Mouse (Mus musculus): Measurements from ENCODE around the gene Lama4. TPM values are rescaled to one million over a fixed set of nuclear protein-coding genes. Genes with fewer than 3 reads are reported as not detected.

Lama4 gene
- total RNA-seq, 2 experiments from 2014 or later, result 10.4 to 11.7 TPM

DNA sequence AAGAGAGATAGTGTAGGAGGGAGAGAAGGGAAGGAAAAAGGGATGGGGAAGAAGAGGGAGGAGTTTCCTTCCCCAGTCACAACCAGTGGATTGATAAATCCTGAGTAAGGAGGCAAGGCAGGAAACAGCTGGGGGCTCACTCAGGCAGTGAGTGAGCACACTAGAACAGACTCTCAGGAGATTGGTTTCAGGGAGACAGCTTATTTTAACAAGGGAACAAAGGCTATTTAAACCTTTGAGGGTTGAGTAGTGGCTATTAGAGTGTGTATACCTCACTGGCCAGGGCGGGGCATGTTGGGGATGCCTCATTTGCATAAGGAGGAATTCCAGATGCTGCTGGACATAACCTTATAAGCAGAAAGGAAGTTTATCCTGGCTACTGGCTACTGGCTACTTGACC lies 27.5 kb downstream of the Lama4 start:
- DNase-seq (ENCODE audit: low spot score in 2 of 2), result no peak
- intact Hi-C loops (cut with DNase I), result no loop called here

DNA sequence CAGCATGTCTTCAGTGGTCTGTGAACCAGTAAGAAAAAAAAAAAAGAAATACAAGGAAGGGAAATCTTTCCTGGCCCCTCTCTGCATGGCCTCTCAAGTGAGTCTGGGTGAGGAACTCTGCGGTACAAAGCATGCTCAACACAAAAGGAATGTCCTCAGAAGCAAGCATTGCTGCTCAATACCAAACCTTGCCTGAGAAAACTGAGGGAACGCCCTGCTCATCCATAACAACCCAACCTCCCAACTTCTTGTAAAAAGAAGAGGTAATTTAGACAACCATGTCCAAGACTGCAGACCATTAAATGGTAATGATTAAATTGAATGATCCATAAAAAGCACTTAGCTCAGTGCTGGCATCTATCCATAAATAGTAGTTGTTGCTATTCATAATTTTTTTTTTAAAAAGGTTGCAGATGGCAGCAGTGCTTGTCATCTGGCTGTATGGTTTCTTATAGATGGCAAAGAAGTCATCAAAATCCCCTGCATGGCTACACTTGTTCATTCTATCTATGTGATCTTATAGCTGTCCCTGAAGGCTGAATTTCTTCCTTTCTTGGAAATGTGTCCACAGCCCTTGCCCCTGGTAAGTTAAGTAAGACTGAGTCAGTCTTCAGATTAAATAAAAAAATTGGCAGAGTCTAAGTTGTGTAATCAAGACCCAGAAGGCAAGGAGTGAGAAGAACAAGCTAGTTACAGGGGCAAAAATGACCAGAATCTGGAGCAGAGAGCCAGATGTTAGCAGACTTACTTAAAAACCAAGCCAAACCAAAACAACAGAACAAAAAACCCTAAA lies 28.5 kb downstream of the Lama4 start:
- intact Hi-C loops (cut with DNase I), result no loop called here

DNA sequence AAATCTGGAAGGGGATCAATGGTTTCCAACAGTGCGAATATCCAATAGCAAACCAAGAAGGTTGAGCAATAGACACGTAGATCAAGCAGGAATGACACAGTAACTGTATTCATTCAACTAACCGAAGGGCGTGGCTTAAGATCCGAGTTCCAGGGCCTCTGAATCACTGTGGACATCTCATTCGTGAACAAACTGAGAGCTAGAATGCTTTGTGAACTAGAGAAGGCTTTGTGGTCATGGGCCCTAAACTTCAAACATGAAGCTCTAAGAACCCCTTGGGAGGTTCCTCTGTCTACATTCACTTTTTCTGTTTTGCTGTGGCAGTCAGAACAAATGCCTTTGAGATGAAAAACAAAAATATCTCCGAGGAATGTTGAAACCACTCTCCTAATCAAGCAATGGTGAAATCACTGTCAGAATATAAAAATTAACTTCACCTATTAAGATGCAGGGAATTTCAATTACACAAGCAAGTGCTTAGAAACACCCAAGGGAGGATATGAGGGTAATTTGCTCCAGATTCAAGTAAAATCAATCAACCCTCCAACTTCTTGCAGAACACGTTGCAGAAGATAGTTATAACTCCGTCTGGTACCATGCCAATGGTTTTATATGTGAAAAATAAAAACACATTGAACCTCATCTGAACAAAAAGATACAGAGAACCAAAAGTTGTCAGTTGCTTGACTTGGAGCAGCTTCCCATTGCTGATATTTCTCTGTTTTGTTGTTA lies 29.6 kb downstream of the Lama4 start:
- intact Hi-C loops (cut with DNase I), result no loop called here
- no peak for DNase-seq (ENCODE audit: low spot score in 2 of 2)

More for the DNA sequence above, 28.5 kb downstream of the Lama4 start:
- no peak for DNase-seq (ENCODE audit: low spot score in 2 of 2)

GRCm38 (mm10) chr10:38995896-38996295 lies 30.6 kb downstream of the Lama4 start:
- no peak for DNase-seq (ENCODE audit: low spot score in 2 of 2)
- intact Hi-C loops (cut with DNase I), result no loop called here

GRCm38 (mm10) chr10:39000951-39001350 lies 35.6 kb downstream of the Lama4 start:
- intact Hi-C loops (cut with DNase I), result no loop called here

DNA sequence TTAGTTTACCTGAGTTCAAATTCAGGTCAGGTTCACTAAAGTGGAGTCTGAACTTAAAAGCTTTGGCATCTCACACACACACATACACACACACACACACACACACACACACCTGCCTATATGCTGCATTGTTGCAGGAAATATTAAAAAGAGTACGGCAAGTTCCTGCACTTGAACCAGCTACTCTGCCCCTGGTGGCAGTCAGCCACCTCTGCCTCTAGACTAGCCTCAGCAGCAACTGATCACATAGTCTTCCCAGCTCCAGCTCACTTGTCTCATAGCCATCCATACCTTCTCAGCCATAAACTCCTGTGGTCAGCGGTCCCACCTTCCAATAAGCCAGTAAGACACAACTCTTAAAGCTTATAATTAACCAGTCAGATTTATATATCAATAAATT lies 37.2 kb downstream of the Lama4 start:
- intact Hi-C loops (cut with DNase I), result no loop called here
- DNase-seq (ENCODE audit: low spot score in 2 of 2), result no peak

More at GRCm38 (mm10) chr10:39000951-39001350, 35.6 kb downstream of the Lama4 start:
- DNase-seq (ENCODE audit: low spot score in 2 of 2), result no peak

GRCm38 (mm10) chr10:39003520-39003919 lies 38.2 kb downstream of the Lama4 start:
- intact Hi-C loops (cut with DNase I), result no loop called here
- no peak for DNase-seq (ENCODE audit: low spot score in 2 of 2)

GRCm38 (mm10) chr10:39005494-39005893 lies 40.2 kb downstream of the Lama4 start:
- intact Hi-C loops (cut with DNase I), result no loop called here
- no peak for DNase-seq (ENCODE audit: low spot score in 2 of 2)

DNA sequence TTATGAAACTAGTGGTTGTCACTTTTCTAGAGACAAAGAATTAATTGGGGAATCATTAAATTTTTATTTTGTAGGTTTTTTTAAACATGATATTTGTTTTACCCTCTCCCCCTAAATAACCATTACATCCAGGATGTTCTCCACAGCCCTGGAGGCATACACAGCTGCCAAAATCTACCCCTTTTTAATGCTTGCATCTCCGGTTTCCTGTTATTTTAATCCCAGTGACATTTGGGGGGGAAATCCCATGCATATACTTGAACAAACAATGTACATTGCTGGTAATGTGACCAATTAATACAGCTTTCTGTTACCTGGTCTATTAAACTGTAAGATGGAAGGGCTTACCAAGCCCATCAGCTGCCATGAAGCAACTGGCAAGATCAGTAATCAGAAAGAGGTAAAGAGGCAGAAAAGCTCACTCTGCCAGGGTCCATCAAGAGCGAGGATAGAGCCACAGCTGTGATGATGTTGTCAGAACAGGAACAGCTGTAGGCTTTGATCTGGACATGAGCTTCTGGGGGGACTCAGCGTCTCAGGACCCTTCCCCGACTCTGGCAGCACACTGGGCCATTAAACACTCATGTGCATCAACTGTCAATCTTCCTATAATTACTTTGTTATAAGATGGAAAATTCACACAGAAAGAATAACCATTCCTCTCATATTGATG lies 41.3 kb downstream of the Lama4 start:
- intact Hi-C loops (cut with DNase I), result no loop called here
- no peak for DNase-seq (ENCODE audit: low spot score in 2 of 2)

GRCm38 (mm10) chr10:39014836-39015235 lies 49.5 kb downstream of the Lama4 start:
- no peak for DNase-seq (ENCODE audit: low spot score in 2 of 2)
- intact Hi-C loops (cut with DNase I), result loop anchor here (5.0 kb wide), 1 partner anchor 38 kb away; no protein-coding TSS in a partner anchor

- DNase-seq (ENCODE audit: low spot score in 2 of 2), result no peak
Measured at GRCm38 (mm10) chr10:39017986-39018385, 52.7 kb downstream of the Lama4 start.

GRCm38 (mm10) chr10:39018635-39019034 lies 53.3 kb downstream of the Lama4 start:
- intact Hi-C loops (cut with DNase I), result loop anchor here (2.0 to 5.0 kb wide), 2 partner anchors 41 to 110 kb away; no protein-coding TSS in a partner anchor
- DNase-seq (ENCODE audit: low spot score in 2 of 2), result no peak

More at GRCm38 (mm10) chr10:39017986-39018385, 52.7 kb downstream of the Lama4 start:
- intact Hi-C loops (cut with DNase I), result loop anchor here (2.0 to 5.0 kb wide), 2 partner anchors 41 to 109 kb away; no protein-coding TSS in a partner anchor

- DNase-seq (ENCODE audit: low spot score in 2 of 2), result no peak
- intact Hi-C loops (cut with DNase I), result no loop called here
Measured at GRCm38 (mm10) chr10:39023618-39024256, 58.4 kb downstream of the Lama4 start.

DNA sequence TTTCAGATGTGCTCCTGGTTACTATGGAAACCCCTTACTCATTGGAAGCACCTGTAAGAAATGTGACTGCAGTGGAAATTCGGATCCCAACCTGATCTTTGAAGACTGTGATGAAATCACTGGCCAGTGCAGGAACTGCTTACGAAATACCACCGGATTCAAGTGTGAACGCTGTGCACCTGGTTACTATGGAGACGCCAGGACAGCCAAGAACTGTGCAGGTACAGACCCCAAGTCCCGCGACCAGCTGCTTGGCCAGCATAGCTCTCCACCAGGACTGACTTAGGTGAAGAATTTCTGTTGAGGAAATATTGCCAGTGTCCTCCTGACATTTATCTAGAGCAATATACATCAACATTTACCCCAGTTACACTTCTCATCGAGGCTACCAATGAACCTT lies 61.2 kb downstream of the Lama4 start:
- no peak for DNase-seq (ENCODE audit: low spot score in 2 of 2)
- intact Hi-C loops (cut with DNase I), result no loop called here

DNA sequence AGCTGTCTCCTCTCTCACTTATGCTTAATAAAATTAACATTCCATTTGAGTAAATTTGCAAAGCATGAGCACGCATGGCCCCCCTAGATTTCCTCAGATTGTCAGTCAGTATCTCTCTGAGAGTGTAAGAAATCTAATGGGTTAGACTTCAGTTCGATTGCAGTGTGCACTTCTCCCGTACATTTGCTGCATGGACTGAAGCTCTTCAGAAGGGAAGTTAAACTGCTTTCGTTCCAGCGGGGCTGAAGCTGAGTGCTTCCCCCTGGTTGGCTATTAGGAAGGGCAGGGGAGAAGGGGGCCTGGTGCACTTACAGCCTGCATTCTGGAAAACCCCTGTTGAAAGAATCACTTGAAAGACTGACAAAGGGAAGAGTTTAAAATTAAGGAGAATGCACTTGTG lies 61.7 kb downstream of the Lama4 start:
- intact Hi-C loops (cut with DNase I), result no loop called here

DNA sequence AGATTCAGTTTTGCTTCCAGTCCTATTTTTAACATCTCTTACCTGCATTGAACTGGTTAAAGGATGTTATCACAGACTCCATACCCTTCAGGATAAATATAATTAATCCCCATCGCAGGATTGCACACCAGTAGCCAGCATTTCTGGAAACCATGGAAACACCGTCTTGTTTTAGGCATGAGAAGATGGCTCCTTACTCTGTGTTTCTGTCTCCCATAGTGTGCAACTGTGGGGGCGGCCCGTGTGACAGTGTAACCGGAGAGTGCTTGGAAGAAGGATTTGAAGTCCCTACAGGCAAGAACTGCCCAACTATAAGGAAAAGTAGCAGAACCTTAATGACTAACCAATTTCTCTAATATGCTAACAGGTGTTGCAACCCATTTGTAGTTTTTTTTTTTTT lies 63.1 kb downstream of the Lama4 start:
- peak; percentile 17 to 59 for DNase-seq (ENCODE audit: low spot score in 2 of 2)
- intact Hi-C loops (cut with DNase I), result no loop called here

More for the DNA sequence above, 61.7 kb downstream of the Lama4 start:
- no peak for DNase-seq (ENCODE audit: low spot score in 2 of 2)

- intact Hi-C loops (cut with DNase I), result no loop called here
- peak in 1 of 2 experiments; percentile 19 for DNase-seq (ENCODE audit: low spot score in 2 of 2)
Measured at GRCm38 (mm10) chr10:39029297-39030147, 64.2 kb downstream of the Lama4 start.

GRCm38 (mm10) chr10:39030148-39030685 lies 64.9 kb downstream of the Lama4 start:
- no peak for DNase-seq (ENCODE audit: low spot score in 2 of 2)
- intact Hi-C loops (cut with DNase I), result no loop called here

Data from left cerebral cortex, postnatal 25 days (tissue).